Mouse (Mus musculus) midbrain, postnatal 0 days (tissue): ENCODE measurements around the gene Klc4. TPM values are rescaled to one million over a fixed set of nuclear protein-coding genes. Genes with fewer than 3 reads are reported as not detected.

Source experiments
- ATAC-seq: fragments of 200-750 bp; cut with Nextera tagmentation; 2 replicates; pipeline ENCODE4 v1.8.0; 2017; ENCODE audit warnings: moderate number of reproducible peaks, mild to moderate bottlenecking, moderate TSS enrichment, moderate library complexity; ENCODE audit not compliant: low FRiP score
- DNase-seq: peaks from one replicate; pipeline ENCODE4 v3.0.0-alpha.2; 2015; ENCODE audit warnings: low spot score
- H3K27ac ChIP-seq: fragments of 300-500 bp; sonication (generic); 2 replicates; pipeline ENCODE4 v1.5.1; 2014; ENCODE audit warnings: low read depth, mild to moderate bottlenecking, low read length, mixed read lengths
- H3K27me3 ChIP-seq: fragments of 300-500 bp; sonication (generic); 2 replicates; pipeline ENCODE4 v1.6.1; 2014; ENCODE audit warnings: low read length, control low read depth, mixed read lengths; ENCODE audit not compliant: insufficient read depth
- H3K36me3 ChIP-seq: fragments of 300-500 bp; sonication (generic); 2 replicates; pipeline ENCODE4 v1.6.1; 2014; ENCODE audit warnings: low read length, control low read depth, mixed read lengths; ENCODE audit not compliant: insufficient read depth
- H3K4me1 ChIP-seq: fragments of 300-500 bp; sonication (generic); 2 replicates; pipeline ENCODE4 v1.6.1; 2014; ENCODE audit warnings: mild to moderate bottlenecking, control low read depth, antibody characterized with exemption, low read length, mixed read lengths; ENCODE audit not compliant: insufficient read depth
- H3K4me2 ChIP-seq: fragments of 300-500 bp; sonication (generic); 2 replicates; pipeline ENCODE4 v1.6.1; 2014; ENCODE audit warnings: low read depth, mild to moderate bottlenecking, low read length, mixed read lengths; ENCODE audit not compliant: poor library complexity, severe bottlenecking
- H3K4me3 ChIP-seq: fragments of 300-500 bp; sonication (generic); 2 replicates; pipeline ENCODE4 v1.5.1; 2014; ENCODE audit warnings: low read depth, mild to moderate bottlenecking, low read length, moderate library complexity
- H3K9ac ChIP-seq: fragments of 300-500 bp; sonication (generic); replicated peaks from 2 replicates; pipeline ENCODE4 v1.6.1; 2014; ENCODE audit warnings: mild to moderate bottlenecking, low read length, moderate library complexity, mixed read lengths; ENCODE audit not compliant: poor library complexity, severe bottlenecking
- H3K9me3 ChIP-seq: fragments of 300-500 bp; sonication (generic); 2 replicates; pipeline ENCODE4 v1.6.1; 2016; ENCODE audit warnings: low read length, control low read depth
- CTCF ChIP-seq: IDR thresholded peaks from 2 replicates; pipeline ENCODE4 v1.5.1; 2016; ENCODE audit warnings: antibody characterized with exemption, mild to moderate bottlenecking
- WGBS: fragments of 180-500 bp; shearing (Covaris S2); extraction: QIAGEN DNeasy Blood & Tissue Kit; methylation state at CpG from one replicate; pipeline ENCODE4 v1.1.7; 2014; 5-methylcytosine and 5-hydroxymethylcytosine counted together
- polyA plus RNA-seq: library from polyadenylated mRNA; unstranded; fragments of >200 nt; fragmentation: Nextera tagmentation; extraction: Ambion mirVana; gene quantifications from 2 replicates; pipeline ENCODE4 v1.2.1, GENCODE M21; 2015
- total RNA-seq: library from RNA; depleted of rRNA; stranded (reverse); fragments of >200 nt; gene quantifications from 2 replicates; pipeline ENCODE4 v1.2.3, GENCODE M21; 2014

Gene Klc4
- total and polyA plus RNA-seq, 2 experiments from 2014 or later, result 20.0 to 24.5 TPM

GRCm38 (mm10) chr17:46650232-46651031, 4.6 kb upstream of the Klc4 start, which contains the start of gene Cul7:
Gene Cul7 (plus strand): TSS chr17:46650337.
- Histone ChIP-seq H3K9ac (peak within 1 kb of the TSS; percentile 87), H3K27ac (peak within 1 kb of the TSS; percentile 91), H3K27me3 (no peaks in the 10 kb centered on the region), H3K4me1 (peaks cover 12% of the 10 kb centered on the region; the same call in 1 of the 2 replicates), H3K9me3 (no peaks in the 10 kb centered on the region), H3K4me2 (peak within 1 kb of the TSS; percentile 80), H3K4me3 (peak within 1 kb of the TSS; percentile 50), H3K36me3 (peaks cover 26% of the 10 kb centered on the region)
- TF ChIP-seq CTCF, result no peak; the same call in 1 of the 2 replicates
- peak; percentile 91 for ATAC-seq
- under 1% methylated on average over 37 of the region's 58 CpGs for WGBS
- DNase-seq, result peak; percentile 97

- H3K4me2 ChIP-seq, result peak overlapping the region; percentile 80
- H3K36me3 ChIP-seq, result peaks cover 24% of the 10 kb centered on the region
- peak overlapping the region; percentile 50 for H3K4me3 ChIP-seq
- 42% methylated on average over 15 of the region's 15 CpGs for WGBS
- H3K27ac ChIP-seq, result peak overlapping the region; percentile 91
- no peaks in the 10 kb centered on the region for H3K9me3 ChIP-seq
- H3K9ac ChIP-seq, result peak overlapping the region; percentile 87
- no peak for TF ChIP-seq CTCF
- ATAC-seq (no peak), DNase-seq (no peak)
- peaks cover 16% of the 10 kb centered on the region; the same call in 1 of the 2 replicates for H3K4me1 ChIP-seq
- no peaks in the 10 kb centered on the region for H3K27me3 ChIP-seq
Measured at GRCm38 (mm10) chr17:46649811-46650210, 4.0 kb upstream of the Klc4 start.

- no peak for DNase-seq
- no peak overlapping the region for H3K27ac ChIP-seq
- no peaks in the 10 kb centered on the region for H3K27me3 ChIP-seq
- no peak overlapping the region for H3K4me3 ChIP-seq
- peaks cover 22% of the 10 kb centered on the region; the same call in 1 of the 2 replicates for H3K4me1 ChIP-seq
- no peaks in the 10 kb centered on the region for H3K9me3 ChIP-seq
- H3K36me3 ChIP-seq, result peaks cover 14% of the 10 kb centered on the region
- WGBS, result 94% methylated on average over 9 of the region's 9 CpGs
- no peak overlapping the region for H3K4me2 ChIP-seq
- no peak for ATAC-seq
- no peak overlapping the region for H3K9ac ChIP-seq
- TF ChIP-seq CTCF, result no peak
Measured at GRCm38 (mm10) chr17:46648436-46648835, 2.6 kb upstream of the Klc4 start.

- Histone ChIP-seq H3K4me3 (no peak overlapping the region), H3K36me3 (peaks cover 6% of the 10 kb centered on the region; the same call in 1 of the 2 replicates), H3K27me3 (no peaks in the 10 kb centered on the region), H3K4me2 (peak overlapping the region; percentile 65; the same call in 1 of the 2 replicates), H3K27ac (no peak overlapping the region), H3K9ac (no peak overlapping the region), H3K4me1 (peaks cover 22% of the 10 kb centered on the region; the same call in 1 of the 2 replicates), H3K9me3 (no peaks in the 10 kb centered on the region)
- 94% methylated on average over 7 of the region's 7 CpGs for WGBS
- DNase-seq, result no peak
- no peak for ATAC-seq
- no peak for TF ChIP-seq CTCF
Measured at GRCm38 (mm10) chr17:46647279-46647678, 1.5 kb upstream of the Klc4 start.

GRCm38 (mm10) chr17:46646322-46646662, 470 bp upstream of the Klc4 start:
- Histone ChIP-seq H3K9me3 (no peaks in the 10 kb centered on the region), H3K4me2 (peak overlapping the region; percentile 65), H3K27me3 (no peaks in the 10 kb centered on the region), H3K4me1 (peaks cover 15% of the 10 kb centered on the region; the same call in 1 of the 2 replicates), H3K4me3 (peak overlapping the region; percentile 72), H3K9ac (peak overlapping the region; percentile 71), H3K27ac (peak overlapping the region; percentile 85), H3K36me3 (peaks cover 12% of the 10 kb centered on the region; the same call in 1 of the 2 replicates)
- no peak for TF ChIP-seq CTCF
- DNase-seq, result no peak
- WGBS, result under 1% methylated on average over 19 of the region's 19 CpGs
- ATAC-seq, result no peak

- DNase-seq, result no peak
- Histone ChIP-seq H3K27me3 (no peaks in the 10 kb centered on the region), H3K9me3 (no peaks in the 10 kb centered on the region), H3K4me2 (peak overlapping the region; percentile 93), H3K4me1 (peaks cover 11% of the 10 kb centered on the region; the same call in 1 of the 2 replicates), H3K9ac (peak overlapping the region; percentile 56), H3K4me3 (peak overlapping the region; percentile 72), H3K27ac (peak overlapping the region; percentile 47; the same call in 1 of the 2 replicates), H3K36me3 (peaks cover 25% of the 10 kb centered on the region)
- whole genome bisulfite sequencing, result 6% methylated on average over 11 of the region's 11 CpGs
- ATAC-seq, result no peak
- no peak for TF ChIP-seq CTCF
Measured at GRCm38 (mm10) chr17:46644916-46645475, 826 bp downstream of the Klc4 start.
